ENCODE assay signal across 10 mouse cellular contexts in genomic region chr4:118152020-118152785, GRCm38 (mm10). TPM values are rescaled to one million over a fixed set of nuclear protein-coding genes. Genes with fewer than 3 reads are reported as not detected.
DNase-seq lines count a peak whose midpoint lies in the region; ATAC-seq and TF ChIP-seq lines count a peak whose summit lies in the region.
"Had no signal": no experiment of that assay in that cellular context is flagged by ENCODE, and none has a peak within 500 bp of the region (broad histone marks: within the 10 kb centered on the region; RNA-seq: fewer than 3 reads in every experiment).

No protein-coding gene starts in this region.

- peaks cover 87% of the 10 kb centered on the region for H3K36me3 ChIP-seq in liver, postnatal 0 days (replicated peaks; ENCODE audit: insufficient read depth, low read length)
- H3K36me3 ChIP-seq in forebrain, embryonic 12.5 days (replicated peaks), result peaks cover 96% of the 10 kb centered on the region

- TF ChIP-seq CTCF in liver, postnatal 0 days (IDR thresholded peaks at IDR 0.05; ENCODE audit: low read depth), result no peak

- WGBS in liver, postnatal 0 days (ENCODE audit: insufficient replicate concordance), result 80% methylated on average over 17 of the region's 17 CpGs
- WGBS in forebrain, embryonic 12.5 days, result 98% methylated on average over 17 of the region's 17 CpGs

- no peak overlapping the region for H3K4me3 ChIP-seq in liver, postnatal 0 days (ENCODE audit: low read depth, low read length)
- no peak overlapping the region for H3K4me3 ChIP-seq in forebrain, embryonic 12.5 days (replicated peaks)
- H3K4me3 ChIP-seq: forebrain, embryonic 13.5 days had no signal

- H3K9ac ChIP-seq in liver, postnatal 0 days (replicated peaks), result no peak overlapping the region
- no peak overlapping the region for H3K9ac ChIP-seq in forebrain, embryonic 12.5 days
- H3K9ac ChIP-seq: forebrain, embryonic 13.5 days had no signal

- no peaks in the 10 kb centered on the region for H3K9me3 ChIP-seq in liver, postnatal 0 days (ENCODE audit: low read length)
- H3K9me3 ChIP-seq in forebrain, embryonic 12.5 days, result no peaks in the 10 kb centered on the region
- H3K9me3 ChIP-seq: forebrain, embryonic 13.5 days had no signal

- H3K27me3 ChIP-seq in liver, postnatal 0 days (ENCODE audit: insufficient read depth, low read length), result no peaks in the 10 kb centered on the region
- no peaks in the 10 kb centered on the region for H3K27me3 ChIP-seq in forebrain, embryonic 12.5 days
- H3K27me3 ChIP-seq: forebrain, embryonic 13.5 days had no signal

- no peak overlapping the region for H3K4me2 ChIP-seq in liver, postnatal 0 days (ENCODE audit: low read depth, low read length)
- H3K4me2 ChIP-seq in forebrain, embryonic 12.5 days, result no peak overlapping the region
- H3K4me2 ChIP-seq: forebrain, embryonic 13.5 days had no signal

- TF ChIP-seq EP300 in liver, postnatal 0 days (IDR thresholded peaks at IDR 0.05; ENCODE audit: low read depth), result no peak

- peak overlapping the region; percentile 57; the same call in 1 of the 2 replicates for H3K27ac ChIP-seq in liver, postnatal 0 days (ENCODE audit: low read depth)
- no peak overlapping the region for H3K27ac ChIP-seq in forebrain, embryonic 12.5 days
- H3K27ac ChIP-seq: forebrain, embryonic 13.5 days had no signal

- no peaks in the 10 kb centered on the region for H3K4me1 ChIP-seq in liver, postnatal 0 days (ENCODE audit: insufficient read depth)
- H3K4me1 ChIP-seq in forebrain, embryonic 12.5 days, result no peaks in the 10 kb centered on the region
- H3K4me1 ChIP-seq: forebrain, embryonic 13.5 days had no signal

- peak; percentile 36; the same call in 1 of the 2 replicates for ATAC-seq in liver, postnatal 0 days
- no peak for ATAC-seq in megakaryocyte-erythroid progenitor cell, adult 5-6 weeks (replicated peaks; ENCODE audit: low FRiP score, low TSS enrichment, poor library complexity, severe bottlenecking)
- ATAC-seq in forebrain, embryonic 12.5 days (ENCODE audit: low FRiP score), result no peak
- ATAC-seq: forebrain, embryonic 13.5 days had no signal

- DNase-seq in liver, postnatal 0 days, result no peak
- no peak for DNase-seq in liver
- peak; percentile 98 for DNase-seq in cerebellum, postnatal 10 days
- DNase-seq in layer of hippocampus, adult 9-11 months, result peak; percentile 85
- DNase-seq in skeletal muscle tissue, adult 2 months (ENCODE audit: low read depth, low spot score), result peak; percentile 80
- no peak for DNase-seq in frontal cortex, postnatal 25 days (ENCODE audit: low spot score in 2 of 2)
- DNase-seq: thymus, postnatal 25 days had no signal

RNA-seq across cellular contexts. Expression of gene St3gal3, which starts 17.5 kb away (rescaled TPM):
- polyA plus RNA-seq in liver, postnatal 0 days (2015; fragmentation: Nextera tagmentation; extraction: Ambion mirVana), result 4.5 and 5.1 TPM in 2 replicates
- 14.1 and 28.4 TPM in 2 replicates for total RNA-seq in megakaryocyte-erythroid progenitor cell, adult 5-6 weeks (2014; fragmentation: Nextera tagmentation)
- total RNA-seq in megakaryocyte-erythroid progenitor cell, adult 5-6 weeks (2017), result 6.6 and 8.4 TPM in 2 replicates
- polyA plus RNA-seq in forebrain, embryonic 12.5 days (2016; fragmentation: Nextera tagmentation; extraction: Ambion mirVana), result 8.5 TPM in 2 replicates

RNA-seq across cellular contexts. Expression of gene Kdm4a, which starts 27.6 kb away (rescaled TPM):
- 7.0 and 7.2 TPM in 2 replicates for polyA plus RNA-seq in liver, postnatal 0 days (2015; fragmentation: Nextera tagmentation; extraction: Ambion mirVana)
- 20.5 and 24.9 TPM in 2 replicates for total RNA-seq in megakaryocyte-erythroid progenitor cell, adult 5-6 weeks (2014; fragmentation: Nextera tagmentation)
- 28.8 and 36.0 TPM in 2 replicates for total RNA-seq in megakaryocyte-erythroid progenitor cell, adult 5-6 weeks (2017)
- 58.5 and 58.6 TPM in 2 replicates for polyA plus RNA-seq in forebrain, embryonic 12.5 days (2016; fragmentation: Nextera tagmentation; extraction: Ambion mirVana)

Comparison
In these comparisons a context has a peak if more than half of its experiments do, and no peak if none do; other contexts are left out.
1. DNase-seq: peak in cerebellum, postnatal 10 days (2 of 2), layer of hippocampus, adult 9-11 months (single experiment) and skeletal muscle tissue, adult 2 months (single experiment); none in liver, postnatal 0 days (single experiment), liver (single experiment) and frontal cortex, postnatal 25 days (0 of 2).